Mouse (Mus musculus): Measurements from ENCODE around the gene Klre1. TPM values are rescaled to one million over a fixed set of nuclear protein-coding genes. Genes with fewer than 3 reads are reported as not detected.

Gene Klre1
- not detected for total RNA-seq (2023)

GRCm38 (mm10) chr6:129577605-129578004, at the start of gene Klre1:
Gene Klre1, plus strand, starts transcription at chr6:129577905.

GRCm38 (mm10) chr6:129532942-129533860, 44.5 kb upstream of the Klre1 start, which contains the start of gene Gabarapl1:
Gene Gabarapl1, plus strand, starts transcription at chr6:129533160.

DNA sequence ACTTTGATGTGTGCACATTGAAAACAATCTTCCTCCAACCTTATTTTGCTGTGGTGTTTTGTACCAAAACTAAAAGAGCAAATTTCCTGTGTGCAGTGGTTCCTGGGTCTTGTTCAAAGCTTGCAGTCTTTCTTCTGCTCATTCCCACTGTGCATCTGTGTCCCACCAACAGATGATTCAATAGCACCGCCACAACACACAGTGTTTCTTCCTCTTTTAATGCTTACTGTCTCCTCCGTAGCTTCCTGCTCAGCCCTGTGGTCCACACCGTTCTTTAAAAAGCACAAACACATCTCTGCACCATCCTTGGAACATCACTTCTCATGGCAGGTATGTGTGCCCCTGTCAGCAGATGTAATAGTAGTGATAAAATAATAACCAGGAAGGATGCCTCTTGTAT, 13.8 kb downstream of the Klre1 start, which contains the start of gene Klrd1:
Gene Klrd1 (plus strand): TSS at position 275 of the 400 bp plus-strand sequence.

DNA sequence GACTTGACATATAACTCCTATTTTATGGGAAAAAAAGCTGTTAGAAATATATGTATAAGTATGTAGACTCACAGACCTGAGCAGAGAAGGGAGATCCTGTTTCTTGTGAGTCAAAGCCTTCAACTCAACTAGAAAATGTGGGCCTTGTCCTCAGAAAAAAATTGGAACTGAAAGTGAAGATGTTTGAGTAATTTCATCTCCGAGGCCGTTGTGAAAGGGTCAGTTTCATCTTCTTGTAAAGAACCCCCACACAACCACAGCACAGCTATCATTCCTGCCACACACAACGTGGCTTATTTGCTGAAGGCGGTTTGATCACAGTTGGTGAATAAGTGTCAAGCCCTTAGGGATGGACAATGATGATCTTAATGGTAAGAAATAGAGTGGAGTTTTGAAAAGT, 46.0 kb downstream of the Klre1 start, which contains the start of gene Klrk1:
Gene Klrk1 (minus strand): TSS at position 130 of the 400 bp plus-strand sequence.

Other genes starting within 250 kb of the Klre1 start
- gene 4922502D21Rik, start 246.1 kb upstream of the Klre1 start, total RNA-seq (2023) = not detected
- gene Clec12a, start 235.2 kb upstream of the Klre1 start, total RNA-seq (2023) = 100 to 1,000 TPM; 195 to 199 TPM
- not detected for gene Clec12b, start 192.0 kb upstream of the Klre1 start, total RNA-seq (2023)
- gene Clec1b, start 180.6 kb upstream of the Klre1 start, total RNA-seq (2023) = 1 to 10 TPM; 6.6 to 7.2 TPM
- 1 to 10 TPM; 2.6 to 3.0 TPM for gene Clec9a, start 169.0 kb upstream of the Klre1 start, total RNA-seq (2023)
- under 1 TPM; 0.26 to 0.46 TPM for gene Clec1a, start 125.9 kb upstream of the Klre1 start, total RNA-seq (2023)
- 10 to 100 TPM; 39.0 to 42.5 TPM for gene Olr1, start 70.7 kb upstream of the Klre1 start, total RNA-seq (2023)
- gene Tmem52b, start 65.3 kb upstream of the Klre1 start, total RNA-seq (2023) = 1 to 10 TPM in 1 of 2 experiments, under 1 TPM in 1; 0.77 to 1.5 TPM
- 10 to 100 TPM; 18.5 to 22.4 TPM for gene Gabarapl1, start 44.7 kb upstream of the Klre1 start, total RNA-seq (2023)
- gene Klrd1, start 13.9 kb downstream of the Klre1 start, total RNA-seq (2023) = not detected
- 1 to 10 TPM; 1.4 to 1.8 TPM for gene Klrk1, start 46.0 kb downstream of the Klre1 start, total RNA-seq (2023)
- not detected for gene Klrc3, start 65.4 kb downstream of the Klre1 start, total RNA-seq (2023)
- gene Klrc2, start 82.8 kb downstream of the Klre1 start, total RNA-seq (2023) = under 1 TPM in 1 of 2 experiments, not detected in 1; 0.13 TPM
- not detected for gene Klrc1, start 101.1 kb downstream of the Klre1 start, total RNA-seq (2023)
- gene Klri1, start 139.2 kb downstream of the Klre1 start, total RNA-seq (2023) = not detected
- not detected for gene Klri2, start 162.6 kb downstream of the Klre1 start, total RNA-seq (2023)
- gene Gm156, start 206.4 kb downstream of the Klre1 start, total RNA-seq (2023) = not detected

Measured in neutrophil, adult 83 days (primary cell).